Mouse (Mus musculus) E14TG2a.4 (cell line): Measurements from ENCODE around the gene Rtkn.

Experiments used
- CTCF ChIP-seq: conservative IDR thresholded peaks from 2 replicates; pipeline ENCODE4 v1.5.1; 2014; ENCODE audit warnings: low read length
- NANOG ChIP-seq: IDR thresholded peaks from 2 replicates; pipeline ENCODE4 v1.6.1; 2014; ENCODE audit warnings: borderline replicate concordance, low read length, mixed read lengths
- POU5F1 ChIP-seq: IDR thresholded peaks from 2 replicates; pipeline ENCODE4 v1.6.1; 2014; ENCODE audit warnings: low read length, borderline replicate concordance

DNA sequence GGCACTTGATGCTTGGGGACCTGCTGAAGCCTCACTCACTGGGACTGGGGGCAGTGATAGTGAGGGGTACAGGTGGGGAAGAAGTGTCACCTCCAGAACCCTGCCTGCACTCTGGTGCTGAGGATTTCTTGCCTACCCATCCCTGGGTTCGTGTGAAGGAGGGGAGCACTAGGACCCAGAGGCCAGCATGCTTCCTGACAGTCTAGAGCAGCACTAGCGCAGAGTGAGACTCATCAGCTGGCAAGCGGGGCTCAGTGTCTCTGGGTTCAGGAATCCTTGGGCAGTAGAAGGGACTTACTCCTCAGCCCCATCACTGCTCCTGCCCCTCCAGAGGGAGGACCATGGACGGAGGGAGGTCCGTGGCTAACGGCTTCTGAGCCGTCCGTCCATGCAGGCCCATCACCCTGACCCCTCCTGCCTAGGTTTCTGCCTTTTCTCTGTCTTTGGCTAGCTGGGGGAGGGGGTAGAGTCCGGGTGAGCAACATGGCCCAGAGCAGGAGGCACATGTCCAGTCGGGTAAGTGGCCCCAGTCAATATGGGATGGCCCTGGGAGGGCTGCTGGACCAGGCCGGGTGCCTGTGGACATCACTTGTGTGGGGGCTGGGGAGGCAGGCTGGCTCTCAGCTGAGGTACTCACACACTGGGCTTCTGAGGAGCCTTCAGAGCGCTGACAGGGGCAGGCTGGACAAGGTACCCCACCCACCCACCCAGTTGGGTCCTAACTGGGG, 44.3 kb downstream of the Rtkn start:
- TF ChIP-seq NANOG = no peak
- TF ChIP-seq CTCF = no peak
- no peak for TF ChIP-seq POU5F1
